Mouse (Mus musculus) E14TG2a.4 (cell line): ENCODE measurements around the gene Ica1.

Experiments
- H3K27me3 ChIP-seq: 2 replicates; pipeline ENCODE4 v1.6.1; 2014; ENCODE audit warnings: low read length, control low read depth; ENCODE audit not compliant: insufficient read depth
- H3K36me3 ChIP-seq: 2 replicates; pipeline ENCODE4 v1.6.1; 2014; ENCODE audit warnings: low read length, control low read depth; ENCODE audit not compliant: insufficient read depth
- H3K4me1 ChIP-seq: replicated peaks from 2 replicates; pipeline ENCODE4 v1.6.1; 2014; ENCODE audit warnings: low read depth, low read length, control low read depth
- H3K4me3 ChIP-seq: replicated peaks from 2 replicates; pipeline ENCODE4 v1.5.1; 2014; ENCODE audit warnings: mild to moderate bottlenecking, low read length
- H3K9me3 ChIP-seq: 2 replicates; pipeline ENCODE4 v1.6.1; 2014; ENCODE audit warnings: low read length, control low read depth
- CTCF ChIP-seq: conservative IDR thresholded peaks from 2 replicates; pipeline ENCODE4 v1.5.1; 2014; ENCODE audit warnings: low read length
- NANOG ChIP-seq: IDR thresholded peaks from 2 replicates; pipeline ENCODE4 v1.6.1; 2014; ENCODE audit warnings: borderline replicate concordance, low read length, mixed read lengths
- POU5F1 ChIP-seq: IDR thresholded peaks from 2 replicates; pipeline ENCODE4 v1.6.1; 2014; ENCODE audit warnings: low read length, borderline replicate concordance

The Ica1 gene

GRCm38 (mm10) chr6:8664956-8665355, 113.3 kb downstream of the Ica1 start:
- H3K27me3 ChIP-seq: no peaks in the 10 kb centered on the region
- H3K36me3 ChIP-seq: no peaks in the 10 kb centered on the region
- no peak for TF ChIP-seq NANOG
- no peak for TF ChIP-seq CTCF
- TF ChIP-seq POU5F1: no peak
- no peak overlapping the region for H3K4me3 ChIP-seq
- peaks cover 22% of the 10 kb centered on the region for H3K4me1 ChIP-seq
- 0 out of 2 replicates have a peak, but pooled peaks cover 3% of the 10 kb centered on the region for H3K9me3 ChIP-seq

GRCm38 (mm10) chr6:8663092-8663740, 115.1 kb downstream of the Ica1 start:
- H3K36me3 ChIP-seq: no peaks in the 10 kb centered on the region
- H3K27me3 ChIP-seq: no peaks in the 10 kb centered on the region
- H3K9me3 ChIP-seq: 0 out of 2 replicates have a peak, but pooled peaks cover 3% of the 10 kb centered on the region
- TF ChIP-seq CTCF (no peak), POU5F1 (no peak), NANOG (no peak)
- peaks cover 25% of the 10 kb centered on the region for H3K4me1 ChIP-seq
- no peak overlapping the region for H3K4me3 ChIP-seq

DNA sequence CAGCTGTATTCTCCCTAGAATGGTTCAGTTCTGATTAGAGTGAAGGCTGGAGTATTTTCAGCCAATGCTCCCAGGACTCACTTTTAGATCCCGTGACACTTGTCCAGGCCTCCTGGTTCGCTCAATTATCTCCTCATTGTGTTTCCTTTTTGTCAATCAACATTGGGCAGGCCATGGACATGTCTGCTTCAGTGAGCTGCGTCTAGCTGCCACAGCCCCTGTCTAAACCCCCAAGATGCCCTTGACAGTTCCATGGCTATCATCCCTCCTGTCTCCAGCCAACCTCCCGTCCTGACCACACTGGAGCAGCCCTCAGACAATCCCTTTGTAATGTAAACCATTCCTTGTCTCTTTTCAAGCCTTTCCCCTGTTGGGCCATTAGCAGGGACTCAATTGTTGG, 116.9 kb downstream of the Ica1 start:
- TF ChIP-seq CTCF (no peak), POU5F1 (no peak), NANOG (peak; percentile 39; the same call in 1 of the 2 replicates)
- Histone ChIP-seq H3K4me1 (peaks cover 28% of the 10 kb centered on the region), H3K27me3 (no peaks in the 10 kb centered on the region), H3K9me3 (0 out of 2 replicates have a peak, but pooled peaks cover 3% of the 10 kb centered on the region), H3K4me3 (no peak overlapping the region), H3K36me3 (no peaks in the 10 kb centered on the region)

- Histone ChIP-seq H3K36me3 (no peaks in the 10 kb centered on the region), H3K9me3 (peaks cover 6% of the 10 kb centered on the region; the same call in 1 of the 2 replicates), H3K4me3 (no peak overlapping the region), H3K27me3 (no peaks in the 10 kb centered on the region), H3K4me1 (peaks cover 28% of the 10 kb centered on the region)
- TF ChIP-seq CTCF (no peak), NANOG (no peak), POU5F1 (no peak)
Measured at GRCm38 (mm10) chr6:8660076-8660475, 118.2 kb downstream of the Ica1 start.

- no peak overlapping the region for H3K4me3 ChIP-seq
- no peak for TF ChIP-seq CTCF
- TF ChIP-seq POU5F1: no peak
- TF ChIP-seq NANOG: no peak
- no peaks in the 10 kb centered on the region for H3K27me3 ChIP-seq
Measured at GRCm38 (mm10) chr6:8659194-8659959, 118.9 kb downstream of the Ica1 start.

GRCm38 (mm10) chr6:8658431-8658830, 119.9 kb downstream of the Ica1 start:
- H3K27me3 ChIP-seq: no peaks in the 10 kb centered on the region
- no peaks in the 10 kb centered on the region for H3K36me3 ChIP-seq
- no peak overlapping the region for H3K4me3 ChIP-seq
- H3K9me3 ChIP-seq: peaks cover 4% of the 10 kb centered on the region; the same call in 1 of the 2 replicates
- TF ChIP-seq POU5F1 (no peak), NANOG (no peak), CTCF (no peak)
- peaks cover 28% of the 10 kb centered on the region for H3K4me1 ChIP-seq

More at GRCm38 (mm10) chr6:8659194-8659959, 118.9 kb downstream of the Ica1 start:
- no peaks in the 10 kb centered on the region for H3K36me3 ChIP-seq
- peaks cover 28% of the 10 kb centered on the region for H3K4me1 ChIP-seq
- peaks cover 6% of the 10 kb centered on the region; the same call in 1 of the 2 replicates for H3K9me3 ChIP-seq

GRCm38 (mm10) chr6:8657459-8657858, 120.8 kb downstream of the Ica1 start:
- H3K27me3 ChIP-seq: no peaks in the 10 kb centered on the region
- TF ChIP-seq CTCF: no peak
- TF ChIP-seq POU5F1: no peak
- TF ChIP-seq NANOG: no peak
- H3K4me1 ChIP-seq: peaks cover 25% of the 10 kb centered on the region
- H3K36me3 ChIP-seq: no peaks in the 10 kb centered on the region
- peaks cover 4% of the 10 kb centered on the region; the same call in 1 of the 2 replicates for H3K9me3 ChIP-seq
- no peak overlapping the region for H3K4me3 ChIP-seq

DNA sequence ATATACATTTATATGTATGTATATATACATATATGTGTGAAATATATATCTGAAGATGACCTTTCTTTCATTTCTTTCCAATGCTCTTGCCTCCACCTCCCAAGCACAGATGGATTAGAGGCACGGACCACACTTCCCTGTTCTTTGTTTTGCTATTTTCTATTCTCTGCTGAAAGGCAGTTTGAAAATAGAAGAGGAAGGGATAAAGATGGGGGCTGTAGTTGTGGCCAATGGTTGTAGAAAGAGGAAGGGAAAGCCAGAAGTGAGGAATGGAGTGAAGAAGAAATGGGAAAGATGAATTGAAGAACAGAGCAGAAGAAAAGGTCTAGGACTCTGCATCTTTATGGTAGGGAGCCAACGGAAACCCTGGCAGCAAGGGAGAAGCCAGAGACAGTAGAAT, 122.8 kb downstream of the Ica1 start:
- no peak for TF ChIP-seq NANOG
- no peak for TF ChIP-seq POU5F1
- TF ChIP-seq CTCF: no peak
- peaks cover 4% of the 10 kb centered on the region; the same call in 1 of the 2 replicates for H3K9me3 ChIP-seq
- no peaks in the 10 kb centered on the region for H3K27me3 ChIP-seq
- peaks cover 6% of the 10 kb centered on the region; the same call in 1 of the 2 replicates for H3K4me1 ChIP-seq
- no peaks in the 10 kb centered on the region for H3K36me3 ChIP-seq
- no peak overlapping the region for H3K4me3 ChIP-seq
